Mouse (Mus musculus): ENCODE data around the gene Obscn. TPM values are rescaled to one million over a fixed set of nuclear protein-coding genes. Genes with fewer than 3 reads are reported as not detected.

Obscn gene
- polyA plus RNA-seq, 1 experiment from 2014 or later, result 69.4 TPM

DNA sequence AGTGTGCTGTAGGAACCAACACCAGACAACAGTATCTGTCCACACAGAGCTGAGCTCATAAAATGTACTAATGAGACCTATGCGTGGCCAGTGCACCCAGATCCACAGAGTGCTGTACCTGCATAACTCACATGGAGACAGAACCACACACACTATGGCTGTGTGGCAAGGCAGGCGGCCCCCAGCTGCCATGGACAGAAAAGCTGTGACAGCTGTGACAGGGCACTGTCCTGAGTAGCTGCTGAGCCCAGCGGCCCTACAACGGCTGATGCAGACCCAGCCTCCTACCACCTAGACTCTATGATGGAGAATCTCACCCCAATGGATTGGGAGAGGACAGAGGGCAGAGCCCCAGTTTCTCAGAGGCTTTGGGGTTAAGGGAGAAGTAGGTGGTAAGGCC is 23.4 kb upstream of the Obscn start:
- H3K27ac ChIP-seq (replicated peaks in 1 of 2; ENCODE audit: control insufficient read depth in 1 of 2, insufficient read depth in 1 of 2, low read depth in 2 of 2, low read length in 2 of 2), result no peak overlapping the region
- ATAC-seq (ENCODE audit: insufficient number of reproducible peaks, insufficient read depth, low FRiP score, low read depth), result no peak
- H3K4me3 ChIP-seq (ENCODE audit: control insufficient read depth in 1 of 2, insufficient read depth in 1 of 2, low read depth in 1 of 2, low read length in 2 of 2), result no peak overlapping the region
- H3K4me2 ChIP-seq (ENCODE audit: low read length), result no peak overlapping the region
- H3K9ac ChIP-seq (ENCODE audit: low read length), result no peak overlapping the region
- H3K27me3 ChIP-seq (ENCODE audit: control insufficient read depth, insufficient read depth, low read length), result no peaks in the 10 kb centered on the region
- no peaks in the 10 kb centered on the region for H3K9me3 ChIP-seq (ENCODE audit: control insufficient read depth, low read length)
- whole genome bisulfite sequencing, result 83% methylated on average over 4 of the region's 4 CpGs
- H3K4me1 ChIP-seq (ENCODE audit: control insufficient read depth in 2 of 2, insufficient read depth in 2 of 2, low read length in 2 of 2), result peaks cover 10 to 24% of the 10 kb centered on the region in 2 experiments; a peak in 3 of 4 replicates
- H3K36me3 ChIP-seq (ENCODE audit: control insufficient read depth, insufficient read depth, low read length), result peaks cover 23% of the 10 kb centered on the region

DNA sequence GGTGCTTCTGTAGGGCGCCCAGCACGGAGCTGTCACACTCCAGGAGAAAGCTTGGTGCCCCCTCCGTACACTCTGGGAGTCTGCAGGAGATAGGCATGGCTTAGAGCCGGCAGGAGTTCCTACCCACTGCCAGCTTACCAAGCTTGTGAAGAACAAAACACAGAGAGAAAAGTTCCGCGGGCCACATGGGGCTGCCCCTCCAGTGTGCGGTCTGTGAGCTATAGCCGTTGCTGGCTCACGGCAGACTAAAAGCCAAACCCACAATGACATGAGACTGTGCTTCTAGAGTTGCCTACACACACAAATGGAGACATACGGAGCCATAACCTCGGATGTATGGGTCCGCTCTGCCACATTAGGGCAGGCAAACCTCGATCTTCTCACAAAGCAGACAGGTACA is 22.9 kb upstream of the Obscn start:
- no peaks in the 10 kb centered on the region for H3K27me3 ChIP-seq (ENCODE audit: control insufficient read depth, insufficient read depth, low read length)
- no peak overlapping the region for H3K4me3 ChIP-seq (ENCODE audit: control insufficient read depth in 1 of 2, insufficient read depth in 1 of 2, low read depth in 1 of 2, low read length in 2 of 2)
- no peak overlapping the region for H3K4me2 ChIP-seq (ENCODE audit: low read length)
- H3K9ac ChIP-seq (ENCODE audit: low read length), result no peak overlapping the region
- no peak for ATAC-seq (ENCODE audit: insufficient number of reproducible peaks, insufficient read depth, low FRiP score, low read depth)
- H3K9me3 ChIP-seq (ENCODE audit: control insufficient read depth, low read length), result no peaks in the 10 kb centered on the region
- peaks cover 23% of the 10 kb centered on the region for H3K36me3 ChIP-seq (ENCODE audit: control insufficient read depth, insufficient read depth, low read length)
- H3K4me1 ChIP-seq (ENCODE audit: control insufficient read depth in 2 of 2, insufficient read depth in 2 of 2, low read length in 2 of 2), result peaks cover 8 to 24% of the 10 kb centered on the region in 2 experiments
- WGBS, result 93% methylated on average over 13 of the region's 13 CpGs
- H3K27ac ChIP-seq (replicated peaks in 1 of 2; ENCODE audit: control insufficient read depth in 1 of 2, insufficient read depth in 1 of 2, low read depth in 2 of 2, low read length in 2 of 2), result no peak overlapping the region

DNA sequence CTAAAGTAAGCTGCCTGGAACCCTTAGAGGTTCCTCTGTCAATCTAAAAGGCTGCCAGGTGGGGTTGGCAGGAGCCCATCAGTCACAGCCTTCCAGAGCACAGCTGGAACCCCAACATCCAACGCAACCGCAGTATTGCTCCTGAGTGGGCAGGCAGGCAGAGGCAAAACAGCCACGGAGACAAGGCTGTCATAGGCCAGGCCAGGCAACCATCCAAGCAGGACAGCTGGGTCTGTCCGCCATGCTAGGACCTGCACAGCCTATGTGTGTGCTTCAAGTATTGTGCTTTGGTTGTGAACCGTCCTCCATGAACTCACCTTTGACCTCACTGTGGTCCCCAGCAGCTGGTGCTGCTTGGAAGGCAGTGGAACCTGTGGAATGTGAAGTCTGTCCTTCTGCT is 19.7 kb upstream of the Obscn start:
- Histone ChIP-seq H3K9ac (ENCODE audit: low read length) (no peak overlapping the region), H3K4me3 (ENCODE audit: control insufficient read depth in 1 of 2, insufficient read depth in 1 of 2, low read depth in 1 of 2, low read length in 2 of 2) (no peak overlapping the region), H3K27ac (replicated peaks in 1 of 2; ENCODE audit: control insufficient read depth in 1 of 2, insufficient read depth in 1 of 2, low read depth in 2 of 2, low read length in 2 of 2) (no peak overlapping the region), H3K4me2 (ENCODE audit: low read length) (no peak overlapping the region), H3K9me3 (ENCODE audit: control insufficient read depth, low read length) (no peaks in the 10 kb centered on the region), H3K36me3 (ENCODE audit: control insufficient read depth, insufficient read depth, low read length) (peaks cover 23% of the 10 kb centered on the region), H3K27me3 (ENCODE audit: control insufficient read depth, insufficient read depth, low read length) (no peaks in the 10 kb centered on the region), H3K4me1 (ENCODE audit: control insufficient read depth in 2 of 2, insufficient read depth in 2 of 2, low read length in 2 of 2) (peaks cover 8 to 11% of the 10 kb centered on the region in 2 experiments)
- no peak for ATAC-seq (ENCODE audit: insufficient number of reproducible peaks, insufficient read depth, low FRiP score, low read depth)
- WGBS, result 82% methylated on average over 5 of the region's 5 CpGs

DNA sequence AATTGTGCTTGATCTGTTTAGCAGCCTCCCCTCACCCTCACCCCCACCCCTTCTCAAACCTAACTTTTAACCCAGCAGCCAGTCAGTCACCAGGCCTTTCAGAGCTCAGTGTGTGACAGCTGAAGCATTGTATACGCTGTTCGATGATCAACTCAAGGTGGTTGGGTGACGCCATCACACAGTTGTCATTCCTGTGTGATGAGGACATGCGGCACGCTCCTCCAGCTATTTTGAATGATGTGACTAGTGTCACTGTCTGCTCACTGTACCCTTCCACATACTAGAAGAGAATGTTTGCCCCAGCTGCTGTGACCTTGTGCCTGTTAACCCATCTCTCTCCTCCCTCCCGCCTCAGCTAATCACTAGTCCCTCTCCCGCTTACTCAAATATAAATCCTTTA is 18.0 kb upstream of the Obscn start:
- peak; percentile 37; the same call in 1 of the 2 replicates for ATAC-seq (ENCODE audit: insufficient number of reproducible peaks, insufficient read depth, low FRiP score, low read depth)
- Histone ChIP-seq H3K27me3 (ENCODE audit: control insufficient read depth, insufficient read depth, low read length) (no peaks in the 10 kb centered on the region), H3K9ac (ENCODE audit: low read length) (no peak overlapping the region), H3K4me2 (ENCODE audit: low read length) (no peak overlapping the region), H3K27ac (replicated peaks in 1 of 2; ENCODE audit: control insufficient read depth in 1 of 2, insufficient read depth in 1 of 2, low read depth in 2 of 2, low read length in 2 of 2) (peak overlapping the region; percentile 69 to 70), H3K4me3 (ENCODE audit: control insufficient read depth in 1 of 2, insufficient read depth in 1 of 2, low read depth in 1 of 2, low read length in 2 of 2) (no peak overlapping the region), H3K4me1 (ENCODE audit: control insufficient read depth in 2 of 2, insufficient read depth in 2 of 2, low read length in 2 of 2) (peaks cover 8 to 11% of the 10 kb centered on the region in 2 experiments), H3K9me3 (ENCODE audit: control insufficient read depth, low read length) (no peaks in the 10 kb centered on the region), H3K36me3 (ENCODE audit: control insufficient read depth, insufficient read depth, low read length) (peaks cover 23% of the 10 kb centered on the region)
- WGBS, result 44% methylated on average over 7 of the region's 7 CpGs

DNA sequence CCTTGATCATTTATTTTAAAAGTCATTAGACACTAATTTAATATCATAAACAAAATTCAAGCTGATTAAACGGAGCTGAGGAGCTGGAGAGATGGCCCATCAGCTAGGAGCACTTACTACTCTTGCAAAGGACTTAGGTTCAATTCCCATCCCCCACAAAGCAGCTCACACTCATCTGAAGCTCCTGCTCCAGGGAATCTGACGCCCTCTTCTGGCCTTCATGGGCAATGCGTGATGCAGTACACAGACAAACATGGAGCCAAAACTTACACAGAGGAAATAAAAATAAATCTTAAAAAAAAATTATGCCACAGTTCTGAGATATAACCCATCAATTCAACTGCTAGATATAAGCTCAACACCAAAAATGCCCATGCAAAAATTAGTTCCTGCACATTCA is 15.5 kb upstream of the Obscn start:
- H3K36me3 ChIP-seq (ENCODE audit: control insufficient read depth, insufficient read depth, low read length), result peaks cover under 1% of the 10 kb centered on the region; the same call in 1 of the 2 replicates
- 38% methylated on average over 3 of the region's 3 CpGs for WGBS
- no peak overlapping the region for H3K9ac ChIP-seq (ENCODE audit: low read length)
- peaks cover 8 to 11% of the 10 kb centered on the region in 2 experiments for H3K4me1 ChIP-seq (ENCODE audit: control insufficient read depth in 2 of 2, insufficient read depth in 2 of 2, low read length in 2 of 2)
- H3K27me3 ChIP-seq (ENCODE audit: control insufficient read depth, insufficient read depth, low read length), result no peaks in the 10 kb centered on the region
- H3K9me3 ChIP-seq (ENCODE audit: control insufficient read depth, low read length), result no peaks in the 10 kb centered on the region
- H3K4me2 ChIP-seq (ENCODE audit: low read length), result no peak overlapping the region
- no peak overlapping the region for H3K4me3 ChIP-seq (ENCODE audit: control insufficient read depth in 1 of 2, insufficient read depth in 1 of 2, low read depth in 1 of 2, low read length in 2 of 2)
- H3K27ac ChIP-seq (replicated peaks in 1 of 2; ENCODE audit: control insufficient read depth in 1 of 2, insufficient read depth in 1 of 2, low read depth in 2 of 2, low read length in 2 of 2), result no peak overlapping the region
- no peak for ATAC-seq (ENCODE audit: insufficient number of reproducible peaks, insufficient read depth, low FRiP score, low read depth)

DNA sequence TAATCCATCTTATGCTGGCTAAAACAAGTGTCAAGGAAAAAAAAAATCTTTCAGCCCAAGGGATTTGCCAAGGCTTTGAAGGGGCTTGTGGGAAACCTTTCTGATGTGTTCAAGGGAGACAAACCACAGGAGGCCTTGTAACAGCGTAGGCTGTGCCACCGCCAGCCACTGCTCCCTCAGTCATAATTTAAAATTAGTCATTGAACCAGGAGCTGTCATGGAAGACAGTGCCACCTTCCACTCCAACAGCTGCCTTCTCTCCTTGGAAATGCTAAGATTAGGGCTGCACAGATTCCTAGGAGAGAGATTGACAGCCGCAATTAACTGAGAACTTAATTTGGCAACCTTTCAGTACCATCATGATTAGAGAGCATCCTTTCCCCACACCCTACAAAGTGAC is 13.1 kb upstream of the Obscn start:
- H3K36me3 ChIP-seq (ENCODE audit: control insufficient read depth, insufficient read depth, low read length), result no peaks in the 10 kb centered on the region
- no peak overlapping the region for H3K27ac ChIP-seq (replicated peaks in 1 of 2; ENCODE audit: control insufficient read depth in 1 of 2, insufficient read depth in 1 of 2, low read depth in 2 of 2, low read length in 2 of 2)
- H3K4me2 ChIP-seq (ENCODE audit: low read length), result no peak overlapping the region
- H3K4me1 ChIP-seq (ENCODE audit: control insufficient read depth in 2 of 2, insufficient read depth in 2 of 2, low read length in 2 of 2), result peaks cover 4 to 6% of the 10 kb centered on the region in 2 experiments
- 59% methylated on average over 3 of the region's 3 CpGs for WGBS
- H3K27me3 ChIP-seq (ENCODE audit: control insufficient read depth, insufficient read depth, low read length), result no peaks in the 10 kb centered on the region
- no peaks in the 10 kb centered on the region for H3K9me3 ChIP-seq (ENCODE audit: control insufficient read depth, low read length)
- no peak overlapping the region for H3K9ac ChIP-seq (ENCODE audit: low read length)
- no peak overlapping the region for H3K4me3 ChIP-seq (ENCODE audit: control insufficient read depth in 1 of 2, insufficient read depth in 1 of 2, low read depth in 1 of 2, low read length in 2 of 2)
- ATAC-seq (ENCODE audit: insufficient number of reproducible peaks, insufficient read depth, low FRiP score, low read depth), result no peak

DNA sequence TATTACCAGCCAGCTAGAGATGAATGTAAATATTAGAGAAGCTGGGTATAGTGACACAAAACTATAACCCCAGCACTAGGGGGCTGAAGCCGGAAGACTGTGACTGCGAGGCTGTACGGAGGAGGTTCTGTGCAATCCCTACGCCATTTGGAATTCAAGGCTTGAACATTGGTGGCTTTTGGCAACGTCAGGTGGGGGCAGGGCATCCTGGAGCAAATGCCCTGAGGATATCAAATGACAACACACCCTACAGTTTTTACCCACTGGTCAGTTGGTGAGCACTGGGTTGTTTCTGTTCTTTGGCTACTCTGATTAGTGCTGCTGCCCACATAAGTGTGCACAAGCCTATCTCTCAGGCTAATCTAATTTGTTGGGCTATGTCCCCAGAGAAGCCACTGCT is 6.8 kb upstream of the Obscn start:
- H3K4me1 ChIP-seq (ENCODE audit: control insufficient read depth in 2 of 2, insufficient read depth in 2 of 2, low read length in 2 of 2), result peaks cover 10 to 14% of the 10 kb centered on the region in 2 experiments
- no peaks in the 10 kb centered on the region for H3K36me3 ChIP-seq (ENCODE audit: control insufficient read depth, insufficient read depth, low read length)
- ATAC-seq (ENCODE audit: insufficient number of reproducible peaks, insufficient read depth, low FRiP score, low read depth), result no peak
- 85% methylated on average over 5 of the region's 5 CpGs for WGBS
- H3K9ac ChIP-seq (ENCODE audit: low read length), result no peak overlapping the region
- no peak overlapping the region for H3K27ac ChIP-seq (replicated peaks in 1 of 2; ENCODE audit: control insufficient read depth in 1 of 2, insufficient read depth in 1 of 2, low read depth in 2 of 2, low read length in 2 of 2)
- no peak overlapping the region for H3K4me3 ChIP-seq (ENCODE audit: control insufficient read depth in 1 of 2, insufficient read depth in 1 of 2, low read depth in 1 of 2, low read length in 2 of 2)
- H3K27me3 ChIP-seq (ENCODE audit: control insufficient read depth, insufficient read depth, low read length), result no peaks in the 10 kb centered on the region
- H3K9me3 ChIP-seq (ENCODE audit: control insufficient read depth, low read length), result no peaks in the 10 kb centered on the region
- H3K4me2 ChIP-seq (ENCODE audit: low read length), result no peak overlapping the region

DNA sequence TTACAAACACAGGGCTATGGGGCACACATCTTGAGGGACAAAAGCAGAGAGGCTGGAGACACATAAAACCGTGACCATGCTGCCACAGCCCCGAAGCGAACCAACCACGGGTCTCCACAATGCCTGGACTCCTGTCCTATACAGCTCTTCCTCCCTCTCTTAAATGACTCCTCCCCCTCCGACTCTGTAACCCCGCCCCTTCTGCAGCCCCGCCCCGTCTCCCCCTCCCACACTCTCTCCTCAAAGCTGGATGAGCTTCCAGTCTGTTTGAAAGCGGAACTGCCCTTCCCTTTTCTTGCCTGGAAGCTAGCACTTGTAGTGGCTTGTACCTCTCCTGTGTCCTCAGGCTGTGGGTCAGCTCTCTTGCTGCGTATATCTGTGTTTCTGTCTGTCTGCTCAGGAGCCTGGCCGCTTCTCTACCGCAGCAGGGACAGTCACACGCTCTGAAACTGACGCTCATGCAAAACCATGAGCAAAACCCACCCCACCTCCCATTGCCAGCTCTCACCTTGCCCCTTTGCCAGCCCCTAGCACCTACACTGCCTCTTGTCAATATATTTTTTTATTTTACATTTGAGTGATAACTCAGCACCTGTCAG is 5.7 kb upstream of the Obscn start:
- H3K36me3 ChIP-seq (ENCODE audit: control insufficient read depth, insufficient read depth, low read length), result no peaks in the 10 kb centered on the region
- no peak for ATAC-seq (ENCODE audit: insufficient number of reproducible peaks, insufficient read depth, low FRiP score, low read depth)
- peak overlapping the region; percentile 3 to 15; a peak in 1 of 4 replicates for H3K4me3 ChIP-seq (ENCODE audit: control insufficient read depth in 1 of 2, insufficient read depth in 1 of 2, low read depth in 1 of 2, low read length in 2 of 2)
- peak overlapping the region; percentile 51; the same call in 1 of the 2 replicates for H3K9ac ChIP-seq (ENCODE audit: low read length)
- H3K4me1 ChIP-seq (ENCODE audit: control insufficient read depth in 2 of 2, insufficient read depth in 2 of 2, low read length in 2 of 2), result peaks cover 21 to 23% of the 10 kb centered on the region in 2 experiments
- peaks cover 4% of the 10 kb centered on the region for H3K27me3 ChIP-seq (ENCODE audit: control insufficient read depth, insufficient read depth, low read length)
- H3K27ac ChIP-seq (replicated peaks in 1 of 2; ENCODE audit: control insufficient read depth in 1 of 2, insufficient read depth in 1 of 2, low read depth in 2 of 2, low read length in 2 of 2), result peak overlapping the region; percentile 15 to 32; a peak in 2 of 4 replicates
- H3K4me2 ChIP-seq (ENCODE audit: low read length), result peak overlapping the region; percentile 47
- WGBS, result 6% methylated on average over 14 of the region's 14 CpGs
- H3K9me3 ChIP-seq (ENCODE audit: control insufficient read depth, low read length), result no peaks in the 10 kb centered on the region
